Mouse (Mus musculus) ES-E14 (cell line): ENCODE measurements at regions not wholly inside any gene's neighbourhood (a gene's known extent, or its start where the extent isn't known, plus 50 kb on each side); places are given as distances from the start of the nearest gene placed in this dataset.

ENCODE experiments used
- DNase-seq: peaks from one replicate; pipeline ENCODE4 v3.0.0-alpha.2; 2013; ENCODE audit warnings: low read depth, low spot score
- H3K27ac ChIP-seq: 2 replicates; pipeline ENCODE4 v1.5.1; 2012; ENCODE audit warnings: low read depth, mild to moderate bottlenecking, low read length, moderate library complexity, mixed read lengths; ENCODE audit not compliant: poor library complexity, insufficient read depth, severe bottlenecking
- H3K36me3 ChIP-seq: 2 replicates; pipeline ENCODE4 v1.6.1; 2012; ENCODE audit warnings: mild to moderate bottlenecking, low read length, moderate library complexity, mixed read lengths; ENCODE audit not compliant: control insufficient read depth, poor library complexity, insufficient read depth, severe bottlenecking
- H3K4me1 ChIP-seq, 2 experiments: fragments of 150-350 bp in 1 of 2; sonication (generic) in 1 of 2; 2 replicates each; pipeline ENCODE4 v1.6.1; 2012; ENCODE audit warnings: low read length in 2 of 2, mild to moderate bottlenecking in 1 of 2, mixed read lengths in 1 of 2; ENCODE audit not compliant: control insufficient read depth in 2 of 2, insufficient read depth in 2 of 2, poor library complexity in 1 of 2
- H3K4me3 ChIP-seq, 2 experiments: fragments of 150-350 bp in 1 of 2; sonication (generic) in 1 of 2; 2 replicates each; pipeline ENCODE4 v1.5.1; 2012; ENCODE audit warnings: low read length in 2 of 2, low read depth in 1 of 2, mild to moderate bottlenecking in 1 of 2, mixed read lengths in 1 of 2; ENCODE audit not compliant: insufficient read depth in 1 of 2, poor library complexity in 1 of 2, severe bottlenecking in 1 of 2
- H3K9ac ChIP-seq: 2 replicates; pipeline ENCODE4 v1.6.1; 2012; ENCODE audit warnings: low read depth, mild to moderate bottlenecking, low read length, mixed read lengths; ENCODE audit not compliant: poor library complexity, insufficient read depth, severe bottlenecking
- H3K9me3 ChIP-seq: fragments of 150-350 bp; sonication (generic); 2 replicates; pipeline ENCODE4 v1.6.1; 2012; ENCODE audit warnings: low read depth, mild to moderate bottlenecking, low read length; ENCODE audit not compliant: control insufficient read depth, insufficient read depth
- CHD2 ChIP-seq: IDR thresholded peaks from 2 replicates; pipeline ENCODE4 v1.6.1; 2014; ENCODE audit warnings: mild to moderate bottlenecking, low read depth, low read length, inconsistent platforms
- HCFC1 ChIP-seq: IDR thresholded peaks from 2 replicates; pipeline ENCODE4 v1.6.1; 2012; ENCODE audit warnings: low read length, inconsistent platforms, borderline replicate concordance; ENCODE audit not compliant: insufficient read depth
- MAFK ChIP-seq: IDR thresholded peaks from 2 replicates; pipeline ENCODE4 v1.6.1; 2014; ENCODE audit warnings: mild to moderate bottlenecking, low read depth, low read length, inconsistent platforms; ENCODE audit not compliant: insufficient read depth
- ZC3H11A ChIP-seq: IDR thresholded peaks from 2 replicates; pipeline ENCODE4 v1.6.1; 2012; ENCODE audit warnings: low read depth, mild to moderate bottlenecking, inconsistent platforms, low read length, borderline replicate concordance
- ZNF384 ChIP-seq: IDR thresholded peaks from 2 replicates; pipeline ENCODE4 v1.6.1; 2012; ENCODE audit warnings: low read depth, low read length, inconsistent platforms
- in situ Hi-C, 2 experiments: fragments of 600-800 bp; cut with MboI; formaldehyde crosslinking; loops; one replicate each; pipeline ENCODE4 v1.15.1; 2025; ENCODE audit warnings: low sequenced_read_pairs in 2 of 2, inconsistent platforms in 1 of 2; ENCODE audit not compliant: unreplicated experiment in 2 of 2

GRCm38 (mm10) chr14:102553781-102554180 lies 428.7 kb downstream of the Kctd12 start:
- in situ Hi-C loops: no loop called here
- TF ChIP-seq HCFC1: no peak
- no peak for TF ChIP-seq MAFK
- TF ChIP-seq ZC3H11A: no peak
- TF ChIP-seq CHD2: no peak
- no peak for TF ChIP-seq ZNF384

GRCm38 (mm10) chr14:102552598-102552997 lies 429.8 kb downstream of the Kctd12 start:
- Histone ChIP-seq H3K9ac (no peak overlapping the region), H3K27ac (no peak overlapping the region), H3K36me3 (no peaks in the 10 kb centered on the region), H3K4me3 (no peak overlapping the region), H3K9me3 (no peaks in the 10 kb centered on the region), H3K4me1 (no peaks in the 10 kb centered on the region)
- in situ Hi-C loops: no loop called here
- TF ChIP-seq ZNF384 (no peak), HCFC1 (no peak), CHD2 (no peak), ZC3H11A (no peak)
- no peak for DNase-seq

More at GRCm38 (mm10) chr14:102553781-102554180, 428.7 kb downstream of the Kctd12 start:
- Histone ChIP-seq H3K36me3 (no peaks in the 10 kb centered on the region), H3K9me3 (no peaks in the 10 kb centered on the region), H3K4me1 (no peaks in the 10 kb centered on the region), H3K4me3 (no peak overlapping the region), H3K27ac (no peak overlapping the region), H3K9ac (no peak overlapping the region)
- DNase-seq: no peak

GRCm38 (mm10) chr14:102524894-102525577 lies 457.4 kb downstream of the Kctd12 start:
- H3K9ac ChIP-seq: no peak overlapping the region
- no peak for TF ChIP-seq HCFC1
- no peak for TF ChIP-seq MAFK
- TF ChIP-seq CHD2: no peak
- TF ChIP-seq ZC3H11A: no peak
- TF ChIP-seq ZNF384: no peak
- no peaks in the 10 kb centered on the region for H3K9me3 ChIP-seq
- no peaks in the 10 kb centered on the region for H3K4me1 ChIP-seq
- H3K4me3 ChIP-seq: no peak overlapping the region
- in situ Hi-C loops: loop anchor here in 1 of 2 experiments (25.0 kb wide), 1 partner anchor 738 kb away; no protein-coding TSS in a partner anchor
- H3K36me3 ChIP-seq: no peaks in the 10 kb centered on the region
- no peak for DNase-seq
- no peak overlapping the region for H3K27ac ChIP-seq

GRCm38 (mm10) chr14:102516765-102517164 lies 465.7 kb downstream of the Kctd12 start:
- no peak for DNase-seq
- Histone ChIP-seq H3K36me3 (no peaks in the 10 kb centered on the region), H3K4me3 (no peak overlapping the region), H3K4me1 (no peaks in the 10 kb centered on the region), H3K9ac (no peak overlapping the region), H3K9me3 (no peaks in the 10 kb centered on the region), H3K27ac (no peak overlapping the region)
- in situ Hi-C loops: loop anchor here in 1 of 2 experiments (10.0 to 25.0 kb wide), 2 partner anchors 572 to 729 kb away; no protein-coding TSS in a partner anchor
- TF ChIP-seq MAFK (no peak), ZC3H11A (no peak), HCFC1 (no peak), CHD2 (no peak), ZNF384 (no peak)

- in situ Hi-C loops: loop anchor here in 1 of 2 experiments (10.0 to 25.0 kb wide), 2 partner anchors 570 to 727 kb away; no protein-coding TSS in a partner anchor
- Histone ChIP-seq H3K9ac (no peak overlapping the region), H3K36me3 (no peaks in the 10 kb centered on the region), H3K4me3 (no peak overlapping the region), H3K4me1 (no peaks in the 10 kb centered on the region), H3K9me3 (no peaks in the 10 kb centered on the region), H3K27ac (no peak overlapping the region)
- TF ChIP-seq MAFK (no peak), ZNF384 (no peak), CHD2 (no peak), ZC3H11A (no peak), HCFC1 (no peak)
- DNase-seq: no peak
These were observed 467.9 kb downstream of the Kctd12 start for GRCm38 (mm10) chr14:102514527-102514926.
